Mouse (Mus musculus): Measurements from ENCODE around the gene Sap25.
"Not testable (repeated sequence)": the region's sequence is repeated elsewhere in the genome, so short reads cannot be mapped to it uniquely, and the experiment has no call there.

The Sap25 gene

DNA sequence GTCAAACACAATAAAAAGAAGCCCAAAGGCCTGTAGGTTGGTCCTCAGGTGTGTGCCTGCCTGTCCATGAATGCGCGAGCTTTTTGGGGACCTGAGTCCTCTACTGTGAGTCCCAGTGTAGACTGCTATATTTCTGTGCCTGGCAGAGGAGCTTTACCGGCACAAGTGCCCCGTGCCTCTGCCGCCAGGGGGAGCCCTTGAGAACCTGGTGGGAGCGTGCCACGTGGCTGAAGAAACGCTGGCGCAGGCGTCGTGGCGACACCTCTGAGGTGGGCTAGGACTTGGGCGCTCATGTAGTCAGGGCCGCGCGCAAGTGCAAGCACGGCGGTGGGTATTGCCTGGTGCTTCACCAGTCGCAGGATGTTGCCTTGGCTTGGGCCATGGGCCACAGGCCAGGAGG lies at the start of gene Sap25:
TSS of gene Sap25 (plus strand) at position 281 of the 400 bp plus-strand sequence.
- DNase-seq (ENCODE audit: low read depth, low spot score): peak; percentile 38

- no peak for DNase-seq (ENCODE audit: low read depth, low spot score)
Observed at GRCm38 (mm10) chr5:137595921-137596320, 45.2 kb upstream of the Sap25 start.

DNA sequence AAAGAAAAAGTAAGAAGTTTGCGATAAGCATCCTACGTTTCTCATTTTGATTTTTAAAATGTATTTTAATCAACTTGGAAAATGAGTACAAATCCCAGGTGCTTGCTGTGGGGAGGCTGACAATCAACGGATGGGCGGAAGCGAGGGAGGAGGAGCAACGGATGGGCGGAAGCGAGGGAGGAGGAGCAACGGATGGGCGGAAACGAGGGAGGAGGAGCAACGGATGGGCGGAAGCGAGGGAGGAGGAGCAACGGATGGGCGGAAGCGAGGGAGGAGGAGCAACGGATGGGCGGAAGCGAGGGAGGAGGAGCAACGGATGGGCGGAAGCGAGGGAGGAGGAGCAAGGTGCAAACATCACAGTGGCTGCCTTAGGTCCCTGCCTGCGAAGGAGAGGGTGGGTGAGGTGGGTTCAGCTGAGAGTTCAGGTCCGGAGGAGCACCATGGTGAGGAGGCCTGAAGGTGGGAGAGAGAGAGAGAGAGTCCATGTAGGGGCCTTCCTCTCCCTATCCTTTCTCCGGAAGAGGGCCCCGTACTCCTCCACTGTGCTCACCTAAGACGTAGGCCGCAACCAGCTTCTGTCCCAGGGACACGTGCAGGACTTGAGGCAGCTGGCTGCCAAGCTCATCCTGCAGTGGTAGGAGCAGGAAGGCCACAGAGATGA lies 44.4 kb upstream of the Sap25 start:
- DNase-seq (ENCODE audit: low read depth, low spot score): peak; percentile 79

DNA sequence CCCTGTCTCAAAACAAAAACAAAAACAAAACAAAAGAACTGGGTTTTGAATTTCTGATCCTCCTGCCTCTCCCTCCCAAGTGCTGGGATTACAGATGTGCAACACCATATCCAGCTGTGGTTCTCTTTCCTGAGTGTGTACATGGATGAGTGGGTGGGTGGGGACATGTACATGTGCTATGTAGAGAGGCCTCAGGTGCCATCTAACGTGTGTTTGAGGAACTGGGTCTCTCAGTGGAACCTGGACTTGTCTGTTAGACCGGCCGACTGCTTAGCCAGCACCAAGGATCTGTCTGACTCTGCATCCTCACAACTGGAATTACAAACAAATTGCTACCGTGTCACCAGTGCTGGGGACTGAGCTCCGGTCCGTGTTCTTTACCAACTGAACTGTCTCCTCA lies 43.5 kb upstream of the Sap25 start:
- peak; percentile 12 for DNase-seq (ENCODE audit: low read depth, low spot score)

- no peak for DNase-seq (ENCODE audit: low read depth, low spot score)
Observed at GRCm38 (mm10) chr5:137598100-137598826, 42.9 kb upstream of the Sap25 start.

DNA sequence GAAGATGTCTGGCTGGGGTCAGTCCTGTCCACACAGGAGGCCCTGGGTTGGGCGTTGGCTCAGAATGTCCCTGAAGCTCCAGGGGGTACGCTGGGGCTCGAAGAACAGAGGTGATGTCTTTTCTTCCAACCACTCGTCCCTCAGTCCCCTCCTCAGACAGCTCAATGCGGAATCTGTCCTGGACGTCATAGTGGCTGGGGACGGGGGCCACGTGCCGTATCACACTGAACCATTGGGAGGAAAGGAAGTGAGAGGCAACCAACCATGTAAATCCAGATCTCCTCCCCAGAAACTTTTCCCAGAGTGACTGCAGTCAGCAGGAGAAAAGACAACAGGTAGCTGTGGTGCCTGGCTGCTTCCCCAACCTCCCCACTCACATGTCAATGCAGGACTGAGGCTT lies 41.5 kb upstream of the Sap25 start:
- DNase-seq (ENCODE audit: low read depth, low spot score): peak; percentile 15

GRCm38 (mm10) chr5:137600281-137600618 lies 40.9 kb upstream of the Sap25 start:
- DNase-seq (ENCODE audit: low read depth, low spot score): no peak

DNA sequence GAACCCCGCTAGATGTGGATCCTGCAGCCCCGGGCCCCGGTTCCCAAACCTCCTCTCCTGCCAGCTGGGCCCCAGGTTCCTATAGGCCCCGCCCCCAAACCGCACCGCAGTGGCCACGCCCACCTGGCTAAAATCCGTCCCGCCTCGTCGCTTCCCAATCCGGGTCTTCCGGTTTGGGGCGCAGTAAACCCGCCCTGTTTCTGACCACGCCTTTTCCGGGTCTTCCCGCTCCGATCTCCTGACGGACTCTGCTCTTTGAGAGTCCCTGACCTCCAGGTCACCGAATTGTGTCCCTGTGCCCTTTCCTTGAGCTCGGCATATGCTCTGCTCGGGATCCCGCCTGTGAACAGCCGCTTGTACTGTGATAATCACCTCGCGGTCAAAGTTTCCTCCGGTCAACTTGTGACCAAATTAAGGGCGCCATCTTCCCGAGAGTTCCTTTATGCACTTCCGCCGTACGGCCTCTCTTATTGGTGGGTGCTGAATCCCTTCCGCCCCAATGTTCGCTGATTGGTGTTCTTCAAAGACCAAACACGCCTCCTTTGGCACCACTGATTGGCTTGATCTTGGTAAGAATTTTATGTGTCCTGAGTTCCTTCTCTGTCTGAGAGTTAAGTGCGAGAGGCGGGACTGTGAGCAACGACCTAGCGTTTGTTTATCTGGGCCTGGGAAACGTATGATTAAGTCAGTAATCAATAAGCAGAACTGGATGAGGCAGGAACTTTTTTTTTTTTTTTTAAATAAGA lies 40.3 kb upstream of the Sap25 start, which contains the start of gene Mospd3:
TSS of gene Mospd3 (minus strand) at position 440 of the 746 bp plus-strand sequence.
- peak; percentile 98 for DNase-seq (ENCODE audit: low read depth, low spot score)

DNA sequence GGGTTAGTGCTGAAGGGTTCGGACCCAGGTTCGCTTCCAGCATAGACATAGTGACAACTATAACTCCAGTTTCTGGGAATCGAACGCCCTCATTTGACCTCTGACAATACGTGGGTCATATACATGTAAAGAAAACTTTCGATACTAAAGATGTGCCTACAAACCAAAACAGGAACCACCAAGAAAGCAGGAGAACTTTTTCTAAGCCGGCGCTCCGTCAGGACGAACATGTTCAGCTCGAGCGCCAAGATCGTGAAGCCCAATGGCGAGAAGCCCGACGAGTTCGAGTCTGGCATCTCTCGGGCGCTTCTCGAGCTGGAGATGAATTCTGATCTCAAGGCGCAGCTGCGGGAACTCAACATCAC lies 39.8 kb upstream of the Sap25 start:
- DNase-seq (ENCODE audit: low read depth, low spot score): no peak

DNA sequence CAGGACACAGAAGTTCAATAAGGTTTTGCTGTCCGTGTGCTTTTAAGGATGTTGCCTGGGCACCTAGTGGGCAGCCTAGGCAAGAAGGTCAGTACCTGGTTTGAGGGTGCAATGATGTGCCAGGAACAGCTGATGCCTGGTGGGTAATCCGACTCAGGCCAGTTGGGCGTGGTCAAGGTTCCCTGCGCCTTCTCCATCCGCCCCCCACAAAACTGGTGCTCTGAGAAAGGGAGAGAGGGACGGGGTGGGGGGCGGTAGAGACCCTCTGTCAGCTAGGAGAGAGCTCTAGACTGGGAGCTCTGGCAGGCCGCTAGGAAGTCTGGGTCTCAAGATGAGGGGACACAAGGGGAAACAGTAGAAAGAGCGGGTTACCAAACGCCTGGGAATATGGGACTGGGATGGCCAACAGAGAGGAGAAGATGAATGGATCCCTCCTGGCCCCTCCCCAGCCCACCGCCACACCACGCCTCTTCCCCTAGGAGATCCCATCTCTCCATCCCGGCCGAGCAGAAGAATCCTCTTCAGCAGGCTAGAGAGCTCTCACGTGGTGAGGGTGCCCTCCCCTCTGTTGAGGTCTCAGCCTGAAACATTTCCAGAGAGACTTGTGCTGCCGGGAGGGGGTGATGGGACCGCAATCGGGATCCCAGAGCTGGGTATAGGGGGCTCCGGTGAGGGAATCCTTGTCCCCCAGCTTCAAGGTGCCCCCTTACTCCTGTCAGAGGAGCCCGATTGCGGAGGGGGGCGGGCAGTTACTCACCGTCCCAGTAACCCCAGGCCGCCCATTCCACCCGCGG lies 33.1 kb upstream of the Sap25 start:
- DNase-seq (ENCODE audit: low read depth, low spot score): no peak

GRCm38 (mm10) chr5:137608654-137609190 lies 32.4 kb upstream of the Sap25 start:
- no peak for DNase-seq (ENCODE audit: low read depth, low spot score)

- no peak for DNase-seq (ENCODE audit: low read depth, low spot score)
Observed at GRCm38 (mm10) chr5:137609292-137609691, 31.8 kb upstream of the Sap25 start.

- DNase-seq (ENCODE audit: low read depth, low spot score): no peak
Observed at GRCm38 (mm10) chr5:137610056-137610455, 31.1 kb upstream of the Sap25 start.

GRCm38 (mm10) chr5:137610548-137611244 lies 30.4 kb upstream of the Sap25 start:
- DNase-seq (ENCODE audit: low read depth, low spot score): no peak

- no peak for DNase-seq (ENCODE audit: low read depth, low spot score)
Observed at GRCm38 (mm10) chr5:137611245-137611602, 29.9 kb upstream of the Sap25 start.

DNA sequence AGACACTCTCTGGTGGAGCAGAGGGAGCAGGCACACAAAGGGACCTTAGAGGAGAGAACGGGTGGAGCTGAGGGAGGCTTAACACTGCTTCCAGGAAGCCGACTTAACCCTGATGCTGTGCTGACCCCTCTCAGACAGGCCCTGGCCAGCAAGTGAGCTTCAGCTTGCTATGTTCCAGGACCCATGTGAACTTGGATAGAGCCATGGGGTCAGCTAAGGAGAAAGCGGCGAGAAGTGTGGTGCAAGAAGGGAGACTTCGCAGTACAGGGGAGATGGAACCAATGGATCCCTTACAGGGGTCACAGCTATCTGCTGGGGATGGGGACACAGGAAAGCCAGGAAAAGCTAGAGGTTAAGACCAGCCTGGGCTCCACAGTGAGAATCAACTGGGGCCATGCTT lies 28.1 kb upstream of the Sap25 start:
- DNase-seq (ENCODE audit: low read depth, low spot score): no peak

DNA sequence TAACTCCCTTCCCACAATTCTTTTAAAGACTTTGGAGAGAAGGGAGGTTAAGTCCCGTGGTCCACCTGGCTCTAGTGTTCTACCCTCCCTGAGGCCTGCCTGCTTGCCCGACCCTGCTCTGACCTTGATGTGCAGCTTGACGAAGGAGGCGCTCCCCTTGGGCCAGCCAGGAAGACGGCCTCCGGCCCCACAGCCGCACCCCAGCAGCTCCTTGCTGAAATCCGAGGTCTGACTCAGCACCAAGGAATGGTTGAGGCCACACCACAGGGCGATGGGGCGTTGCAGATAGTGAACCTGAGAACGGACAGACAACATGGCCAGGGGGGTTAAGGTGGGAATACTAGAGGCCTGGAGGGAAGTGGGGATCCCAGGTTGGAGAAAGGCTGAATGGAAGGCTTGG lies 27.6 kb upstream of the Sap25 start, which contains the start of gene Pcolce:
TSS of gene Pcolce (minus strand) at position 235 of the 400 bp plus-strand sequence.
- DNase-seq (ENCODE audit: low read depth, low spot score): no peak

DNA sequence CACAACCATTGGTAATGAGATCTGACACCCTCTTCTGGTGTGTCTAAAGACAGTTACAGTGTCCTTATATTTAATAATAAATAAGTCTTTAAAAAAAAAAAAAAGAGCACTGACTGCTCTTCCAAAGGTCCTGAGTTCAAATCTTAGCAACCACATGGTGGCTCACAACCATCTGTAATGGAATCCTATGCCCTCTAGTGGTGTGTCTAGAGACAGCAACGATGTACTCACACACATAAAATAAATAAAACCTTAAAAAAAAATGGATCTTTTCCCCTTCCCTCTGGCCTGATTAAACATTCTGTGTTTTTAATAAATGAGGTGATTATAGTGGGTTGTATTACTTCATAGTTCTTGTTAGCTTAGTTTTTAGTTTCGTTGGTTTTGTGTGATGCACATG lies 26.2 kb upstream of the Sap25 start:
- not testable (repeated sequence) for DNase-seq (ENCODE audit: low read depth, low spot score)

DNA sequence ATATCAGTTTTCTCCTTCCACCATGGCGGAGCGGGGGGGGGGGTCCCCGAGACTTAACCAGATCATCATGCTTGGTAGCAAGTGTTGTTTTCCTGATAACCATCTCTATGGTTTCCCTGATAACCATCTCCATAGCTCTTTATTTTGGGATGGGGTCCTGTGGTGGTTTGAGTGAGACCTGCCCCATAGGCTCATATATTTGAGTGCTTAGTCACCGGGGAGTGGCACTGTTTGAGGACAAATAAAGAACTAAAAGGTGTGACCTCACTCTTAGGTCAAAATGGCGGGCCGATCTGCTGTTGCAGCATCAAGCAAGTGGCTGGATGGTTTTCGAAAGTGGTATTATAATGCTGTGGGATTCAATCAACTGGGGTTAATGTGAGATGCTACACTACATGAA lies 25.8 kb upstream of the Sap25 start:
- no peak for DNase-seq (ENCODE audit: low read depth, low spot score)

GRCm38 (mm10) chr5:137623937-137624530 lies 17.1 kb upstream of the Sap25 start:
- no peak for DNase-seq (ENCODE audit: low read depth, low spot score)

DNA sequence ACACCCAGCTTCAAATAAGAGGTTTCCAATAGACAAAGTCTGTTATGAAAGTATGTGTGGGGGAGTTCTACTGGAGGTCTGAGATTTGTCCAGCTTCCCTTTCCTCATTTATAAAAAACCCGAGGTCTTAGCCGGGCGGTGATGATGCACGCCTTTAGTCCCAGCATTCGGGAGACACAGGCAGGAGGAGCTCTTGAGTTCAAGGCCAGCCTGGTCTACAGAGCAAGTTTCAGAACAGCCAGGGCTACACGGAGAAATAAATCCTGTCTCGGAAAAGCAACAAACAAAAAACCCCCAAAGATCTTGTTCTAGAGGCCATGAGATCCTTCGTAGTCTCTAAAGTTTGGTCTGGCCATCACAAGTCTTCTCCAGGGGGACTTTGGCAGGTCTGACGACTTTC lies 13.1 kb upstream of the Sap25 start:
- no peak for DNase-seq (ENCODE audit: low read depth, low spot score)

All from CD4-positive helper T cell, adult 2 months (primary cell).